Mouse (Mus musculus) heart, postnatal 0 days (tissue): ENCODE data around the gene Tmem218. TPM values are rescaled to one million over a fixed set of nuclear protein-coding genes. Genes with fewer than 3 reads are reported as not detected.

Experiments
- ATAC-seq: fragments of 200-750 bp; cut with Nextera tagmentation; 2 replicates; pipeline ENCODE4 v1.8.0; 2017; ENCODE audit warnings: low read depth, moderate number of reproducible peaks, moderate library complexity; ENCODE audit not compliant: insufficient read depth
- DNase-seq: peaks from one replicate; pipeline ENCODE4 v3.0.0-alpha.2; 2016; ENCODE audit warnings: low spot score
- H3K27ac ChIP-seq: fragments of 300-500 bp; sonication (generic); 2 replicates; pipeline ENCODE4 v1.5.1; 2014; ENCODE audit warnings: low read depth, mild to moderate bottlenecking
- H3K27me3 ChIP-seq: fragments of 300-500 bp; sonication (generic); 2 replicates; pipeline ENCODE4 v1.6.1; 2014; ENCODE audit warnings: low read length, mixed read lengths; ENCODE audit not compliant: control insufficient read depth, insufficient read depth
- H3K36me3 ChIP-seq: fragments of 300-500 bp; sonication (generic); replicated peaks from 2 replicates; pipeline ENCODE4 v1.6.1; 2014; ENCODE audit warnings: low read length, mixed read lengths; ENCODE audit not compliant: control insufficient read depth, insufficient read depth
- H3K4me1 ChIP-seq: fragments of 300-500 bp; sonication (generic); 2 replicates; pipeline ENCODE4 v1.6.1; 2014; ENCODE audit warnings: antibody characterized with exemption; ENCODE audit not compliant: control insufficient read depth, insufficient read depth
- H3K4me2 ChIP-seq: fragments of 300-500 bp; sonication (generic); 2 replicates; pipeline ENCODE4 v1.6.1; 2014; ENCODE audit warnings: low read depth, mild to moderate bottlenecking, low read length, moderate library complexity
- H3K4me3 ChIP-seq: fragments of 300-500 bp; sonication (generic); 2 replicates; pipeline ENCODE4 v1.5.1; 2014; ENCODE audit warnings: low read depth, low read length
- H3K9ac ChIP-seq: fragments of 300-500 bp; sonication (generic); replicated peaks from 2 replicates; pipeline ENCODE4 v1.6.1; 2014; ENCODE audit warnings: low read depth, low read length, mixed read lengths
- H3K9me3 ChIP-seq: fragments of 300-500 bp; sonication (generic); replicated peaks from 2 replicates; pipeline ENCODE4 v1.6.1; 2016; ENCODE audit warnings: low read length; ENCODE audit not compliant: control insufficient read depth
- CTCF ChIP-seq: IDR thresholded peaks from 2 replicates; pipeline ENCODE4 v1.5.1; 2016; ENCODE audit warnings: antibody characterized with exemption, control low read depth, low read depth
- EP300 ChIP-seq: IDR thresholded peaks from 2 replicates; pipeline ENCODE4 v1.6.1; 2016; ENCODE audit warnings: antibody characterized with exemption, low read depth
- WGBS: fragments of 180-500 bp; shearing (Covaris S2); extraction: QIAGEN DNeasy Blood & Tissue Kit; methylation state at CpG from one replicate; pipeline ENCODE4 v1.1.7; 2014; 5-methylcytosine and 5-hydroxymethylcytosine counted together
- polyA plus RNA-seq: library from polyadenylated mRNA; unstranded; fragments of >200 nt; fragmentation: Nextera tagmentation; extraction: Ambion mirVana; gene quantifications from 2 replicates; pipeline ENCODE4 v1.2.1, GENCODE M21; 2015
- total RNA-seq: library from RNA; depleted of rRNA; stranded (reverse); fragments of >200 nt; gene quantifications from 2 replicates; pipeline ENCODE4 v1.2.3, GENCODE M21; 2014; ENCODE audit warnings: low replicate concordance

Tmem218 gene
- total and polyA plus RNA-seq, 2 experiments from 2014 or later, result 8.2 to 13.7 TPM

DNA sequence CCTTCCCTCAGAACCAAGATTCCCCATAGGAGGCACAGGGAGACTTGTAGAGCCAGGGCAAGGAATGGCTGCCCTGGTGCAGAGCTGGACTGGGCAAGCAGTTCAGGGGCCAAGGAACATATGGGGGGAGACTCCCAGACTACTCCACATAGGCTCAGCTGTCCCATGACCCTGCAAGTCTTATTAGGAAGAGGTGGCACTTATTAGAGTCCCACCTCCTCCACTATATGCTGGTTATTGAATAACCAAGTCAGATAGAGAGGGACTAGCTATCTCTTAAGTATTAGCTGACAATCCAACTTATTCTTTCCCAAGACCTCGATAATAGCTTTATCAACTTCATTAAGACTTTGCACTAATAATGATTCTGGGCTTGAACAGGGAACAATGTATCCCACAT, 37.8 kb downstream of the Tmem218 start:
- H3K4me2 ChIP-seq, result no peak overlapping the region
- TF ChIP-seq EP300 (no peak), CTCF (no peak)
- no peaks in the 10 kb centered on the region for H3K36me3 ChIP-seq
- no peak overlapping the region; the same call in 1 of the 2 replicates for H3K27ac ChIP-seq
- H3K9ac ChIP-seq, result no peak overlapping the region
- no peaks in the 10 kb centered on the region for H3K27me3 ChIP-seq
- no peak for DNase-seq
- H3K4me3 ChIP-seq, result no peak overlapping the region
- no peaks in the 10 kb centered on the region for H3K9me3 ChIP-seq
- 90% methylated on average over 1 of the region's 1 CpGs for WGBS
- no peak for ATAC-seq
- H3K4me1 ChIP-seq, result 0 out of 2 replicates have a peak, but pooled peaks cover 3% of the 10 kb centered on the region

DNA sequence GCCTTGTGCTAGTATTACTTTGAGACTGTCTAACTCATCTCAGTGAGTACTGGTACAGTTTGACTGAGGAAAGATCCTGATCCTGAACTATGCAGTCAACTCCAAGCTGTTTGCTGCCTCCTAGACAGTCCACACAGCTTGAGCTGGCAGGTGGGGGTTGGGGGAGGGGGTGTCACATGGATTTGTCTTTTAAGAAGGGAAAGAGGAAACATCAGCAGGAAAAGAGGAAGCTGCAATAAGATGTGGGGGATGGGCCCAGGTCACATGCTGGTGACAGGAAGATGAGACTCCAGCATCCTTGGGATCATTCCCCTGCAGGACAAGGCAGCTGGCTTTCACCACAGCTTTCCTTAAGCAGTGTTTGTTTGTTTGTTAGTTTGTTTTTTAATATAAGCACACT, 39.4 kb downstream of the Tmem218 start:
- ATAC-seq (no peak), DNase-seq (no peak)
- Histone ChIP-seq H3K36me3 (no peaks in the 10 kb centered on the region), H3K9me3 (no peaks in the 10 kb centered on the region), H3K27me3 (no peaks in the 10 kb centered on the region), H3K4me1 (0 out of 2 replicates have a peak, but pooled peaks cover 3% of the 10 kb centered on the region), H3K9ac (no peak overlapping the region), H3K4me2 (no peak overlapping the region), H3K4me3 (no peak overlapping the region), H3K27ac (no peak overlapping the region; the same call in 1 of the 2 replicates)
- TF ChIP-seq CTCF, result no peak
- TF ChIP-seq EP300, result no peak

DNA sequence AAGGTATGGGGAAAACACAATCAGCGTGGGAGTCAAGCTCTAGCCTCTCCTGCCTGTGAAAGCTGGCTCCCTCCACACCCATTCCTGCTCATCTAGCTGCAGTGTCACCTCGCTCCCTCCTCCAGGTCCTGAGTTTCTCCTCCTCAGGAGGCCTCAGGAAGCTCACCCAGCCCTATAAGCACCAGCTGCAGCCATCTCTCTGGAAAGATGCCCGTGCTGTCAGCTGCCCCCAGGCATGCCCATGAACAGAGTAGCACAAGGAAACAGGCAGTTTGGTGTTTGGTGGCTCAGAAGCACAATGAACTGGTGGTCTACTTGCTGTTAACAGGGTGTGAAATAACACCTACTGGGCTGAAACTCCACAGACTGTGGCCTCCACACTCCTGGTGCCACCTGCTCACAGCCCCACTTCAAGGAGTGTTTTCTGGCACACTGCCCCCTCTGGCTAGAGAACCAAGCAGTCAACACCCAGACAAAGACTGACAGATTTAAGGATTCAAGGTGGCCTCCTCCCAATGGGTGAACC, 40.4 kb downstream of the Tmem218 start:
- Histone ChIP-seq H3K9ac (no peak overlapping the region), H3K9me3 (no peaks in the 10 kb centered on the region), H3K27me3 (no peaks in the 10 kb centered on the region), H3K4me3 (no peak overlapping the region), H3K36me3 (no peaks in the 10 kb centered on the region), H3K4me2 (no peak overlapping the region), H3K27ac (no peak overlapping the region), H3K4me1 (0 out of 2 replicates have a peak, but pooled peaks cover 3% of the 10 kb centered on the region)
- TF ChIP-seq EP300 (no peak), CTCF (no peak)
- DNase-seq (no peak), ATAC-seq (no peak)
- WGBS, result 49% methylated on average over 3 of the region's 3 CpGs

DNA sequence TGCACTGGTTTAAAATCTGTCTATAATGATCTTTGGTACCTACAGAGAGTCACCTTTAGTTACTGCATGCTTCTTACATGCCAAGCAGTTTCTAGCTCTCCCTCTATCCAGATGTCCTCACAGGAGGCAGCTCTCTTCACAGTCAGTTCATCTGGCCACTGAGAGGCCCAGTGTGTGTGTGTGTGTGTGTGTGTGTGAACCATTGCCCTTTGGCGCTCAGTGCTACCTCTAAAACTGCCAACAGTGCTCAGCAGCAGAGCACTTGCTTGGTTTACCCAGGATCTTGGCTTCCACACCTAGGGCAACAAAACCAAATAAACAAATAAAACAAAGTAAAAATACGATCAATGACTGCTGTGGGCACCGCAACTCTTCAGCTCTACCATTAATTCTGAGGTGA, 42.0 kb downstream of the Tmem218 start:
- Histone ChIP-seq H3K9me3 (no peaks in the 10 kb centered on the region), H3K27ac (no peak overlapping the region), H3K27me3 (no peaks in the 10 kb centered on the region), H3K4me2 (no peak overlapping the region), H3K4me3 (no peak overlapping the region), H3K36me3 (no peaks in the 10 kb centered on the region), H3K4me1 (peaks cover 8% of the 10 kb centered on the region; the same call in 1 of the 2 replicates), H3K9ac (no peak overlapping the region)
- TF ChIP-seq CTCF, result no peak
- TF ChIP-seq EP300, result no peak
- WGBS, result 91% methylated on average over 3 of the region's 3 CpGs
- no peak for ATAC-seq
- DNase-seq, result no peak

DNA sequence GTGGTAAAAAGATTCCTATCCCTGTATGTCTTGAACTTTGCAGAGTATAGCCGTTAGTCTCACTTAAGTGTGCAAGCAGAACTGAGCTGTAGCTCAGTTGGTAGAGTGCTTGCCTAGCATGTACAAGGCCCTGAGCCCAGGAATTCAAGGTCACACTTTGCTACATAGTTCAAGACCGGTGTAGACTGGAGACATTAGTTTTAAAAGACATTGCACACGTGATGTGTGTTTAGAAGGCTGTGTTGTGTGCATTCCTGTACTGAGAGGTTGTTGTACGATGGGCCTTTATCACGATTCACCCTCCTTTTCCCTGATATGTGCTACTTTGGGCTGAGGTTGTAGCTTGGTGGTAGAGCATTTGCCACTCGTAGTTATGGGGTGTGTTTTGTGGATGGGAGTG, 42.6 kb downstream of the Tmem218 start:
- DNase-seq, result no peak
- H3K9ac ChIP-seq, result no peak overlapping the region
- no peak overlapping the region for H3K4me3 ChIP-seq
- H3K4me2 ChIP-seq, result no peak overlapping the region
- ATAC-seq, result no peak
- H3K9me3 ChIP-seq, result no peaks in the 10 kb centered on the region
- no peak overlapping the region for H3K27ac ChIP-seq
- no peaks in the 10 kb centered on the region for H3K27me3 ChIP-seq
- H3K4me1 ChIP-seq, result peaks cover 9% of the 10 kb centered on the region; the same call in 1 of the 2 replicates
- no peak for TF ChIP-seq EP300
- TF ChIP-seq CTCF, result no peak
- H3K36me3 ChIP-seq, result no peaks in the 10 kb centered on the region
- WGBS, result 74% methylated on average over 6 of the region's 6 CpGs

DNA sequence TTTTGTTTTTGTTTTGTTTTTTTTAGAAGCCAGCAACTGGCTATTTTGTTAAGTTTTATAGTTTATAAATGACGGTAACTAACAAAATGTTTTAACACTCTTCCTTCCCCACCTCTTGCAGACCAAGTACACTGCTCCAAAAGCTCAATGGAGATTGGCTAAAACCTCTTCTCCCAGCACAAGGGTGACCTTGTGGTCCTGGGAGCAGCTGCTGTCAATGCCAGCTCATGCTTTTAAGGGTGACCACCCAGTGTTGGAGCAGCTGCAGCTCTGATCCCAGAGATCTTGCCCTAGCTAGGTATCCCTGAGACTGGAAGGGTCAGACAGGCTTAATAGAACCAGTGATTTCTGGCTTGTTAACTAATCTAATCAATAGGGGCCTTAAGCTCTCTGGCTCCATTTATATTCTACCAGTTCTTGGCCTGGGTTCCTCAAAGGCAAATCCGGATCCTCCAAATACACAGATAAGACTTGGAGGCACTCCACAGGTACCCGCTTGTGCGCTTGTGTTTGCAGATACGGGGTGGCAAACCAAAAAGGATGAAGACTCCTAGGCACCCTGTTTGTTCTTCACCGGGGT, 46.6 kb downstream of the Tmem218 start:
- peaks cover 5% of the 10 kb centered on the region; the same call in 1 of the 2 replicates for H3K4me1 ChIP-seq
- no peaks in the 10 kb centered on the region for H3K27me3 ChIP-seq
- peak overlapping the region; percentile 53 for H3K4me3 ChIP-seq
- WGBS, result 14% methylated on average over 6 of the region's 6 CpGs
- ATAC-seq, result no peak
- H3K27ac ChIP-seq, result no peak overlapping the region
- DNase-seq, result no peak
- H3K9me3 ChIP-seq, result no peaks in the 10 kb centered on the region
- TF ChIP-seq EP300 (no peak), CTCF (no peak)
- H3K36me3 ChIP-seq, result no peaks in the 10 kb centered on the region
- peak overlapping the region; percentile 92 for H3K4me2 ChIP-seq
- H3K9ac ChIP-seq, result peak overlapping the region; percentile 39; the same call in 1 of the 2 replicates
